Mouse (Mus musculus): ENCODE data around the gene Tcp11l2.

Tcp11l2 gene

DNA sequence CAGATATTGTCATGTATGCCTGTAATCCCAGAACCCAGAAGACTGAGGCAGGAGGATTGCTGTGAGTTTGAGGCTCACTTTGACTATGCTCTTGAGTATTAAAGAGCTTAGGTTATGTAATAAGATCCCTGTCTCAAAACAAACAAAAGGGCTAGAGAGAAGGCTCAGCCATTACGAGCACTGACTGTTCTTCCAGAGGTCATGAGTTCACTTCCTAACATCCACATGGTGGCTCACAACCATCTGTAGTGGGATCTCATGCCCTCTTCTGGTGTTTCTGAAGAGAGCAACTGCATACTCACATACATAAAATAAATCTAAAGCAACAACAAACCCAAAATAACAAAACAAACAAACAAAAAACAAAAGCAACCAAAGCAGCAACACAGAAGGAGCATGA is 21.7 kb downstream of the Tcp11l2 start:
- no peak for DNase-seq (ENCODE audit: low read depth, low spot score)

DNA sequence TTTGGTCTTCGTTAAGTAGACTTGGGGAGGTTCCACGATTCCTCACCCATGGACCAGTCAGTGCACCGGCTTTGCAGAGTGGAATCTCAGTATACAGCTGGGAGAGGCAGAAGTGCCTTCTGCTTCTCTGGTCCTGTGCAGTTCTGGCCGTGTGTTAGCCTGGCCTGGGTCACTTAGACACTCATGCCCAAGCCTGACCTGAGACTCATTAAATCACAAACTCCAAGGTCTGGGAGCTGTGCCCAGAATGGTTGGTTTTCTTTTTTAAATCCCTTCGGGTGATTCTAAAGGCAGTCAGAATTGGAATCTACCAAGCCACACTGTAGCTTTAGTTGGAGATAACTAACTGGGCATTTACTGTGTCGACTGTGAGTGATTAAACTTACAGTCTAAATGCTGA is 23.7 kb downstream of the Tcp11l2 start:
- no peak for DNase-seq (ENCODE audit: low read depth, low spot score)

DNA sequence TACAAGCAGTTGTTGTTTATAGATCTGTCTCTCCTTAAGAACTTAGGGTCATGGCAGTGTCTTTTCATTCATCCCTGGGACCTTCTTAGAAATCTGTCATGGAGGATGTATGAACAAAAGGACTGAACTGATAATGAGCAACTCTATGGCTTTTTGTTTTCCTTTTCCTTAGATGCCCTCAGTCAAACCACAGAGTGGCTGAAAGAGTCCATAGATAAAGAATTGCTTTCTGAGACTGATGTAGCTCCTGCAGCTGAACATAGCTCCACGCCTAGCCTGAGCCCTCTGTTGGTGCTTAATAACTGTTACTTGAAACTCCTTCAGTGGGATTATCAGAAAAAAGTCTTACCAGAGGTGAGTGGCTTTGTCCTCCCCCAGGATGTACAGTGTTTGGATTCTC is 27.9 kb downstream of the Tcp11l2 start:
- DNase-seq (ENCODE audit: low read depth, low spot score) = no peak

DNA sequence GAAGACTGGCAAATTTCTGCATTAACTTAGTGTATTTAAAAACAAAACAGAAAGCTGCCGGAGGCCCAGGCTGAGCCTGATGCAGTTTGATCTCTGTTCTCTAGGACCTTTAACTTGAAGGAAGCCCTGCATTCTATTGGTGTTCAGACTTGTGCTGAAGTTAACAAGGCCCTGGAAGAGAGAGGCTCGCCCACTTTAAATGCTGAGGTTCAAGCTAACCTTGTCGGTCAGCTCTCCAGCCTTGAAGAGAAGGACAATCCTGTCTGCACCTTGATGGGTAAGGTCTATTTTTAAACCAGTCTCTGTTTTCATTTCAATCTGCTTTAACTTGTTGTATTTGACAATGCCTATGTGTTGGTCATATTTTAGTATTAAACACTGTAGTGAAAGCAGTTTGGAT is 31.9 kb downstream of the Tcp11l2 start:
- no peak for DNase-seq (ENCODE audit: low read depth, low spot score)

DNA sequence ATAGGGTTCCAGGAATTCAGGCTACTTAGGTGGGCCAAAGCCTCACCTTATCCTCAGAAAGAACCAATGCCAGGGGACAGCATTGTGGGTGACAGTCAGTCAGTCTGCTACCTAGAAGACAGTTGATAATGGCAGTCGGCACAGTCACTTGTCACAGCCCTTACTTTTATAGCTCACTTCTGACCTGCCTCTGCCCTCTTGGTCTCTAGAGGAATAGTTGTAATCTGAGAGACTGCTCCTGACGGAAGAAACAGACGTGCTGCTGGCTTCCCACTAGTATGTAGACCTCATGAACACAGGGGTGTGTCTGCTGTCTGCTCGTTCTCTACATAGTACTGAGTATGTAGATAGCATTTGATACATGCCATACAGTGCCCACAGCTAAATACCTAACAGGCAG is 33.9 kb downstream of the Tcp11l2 start:
- DNase-seq (ENCODE audit: low read depth, low spot score) = no peak

DNA sequence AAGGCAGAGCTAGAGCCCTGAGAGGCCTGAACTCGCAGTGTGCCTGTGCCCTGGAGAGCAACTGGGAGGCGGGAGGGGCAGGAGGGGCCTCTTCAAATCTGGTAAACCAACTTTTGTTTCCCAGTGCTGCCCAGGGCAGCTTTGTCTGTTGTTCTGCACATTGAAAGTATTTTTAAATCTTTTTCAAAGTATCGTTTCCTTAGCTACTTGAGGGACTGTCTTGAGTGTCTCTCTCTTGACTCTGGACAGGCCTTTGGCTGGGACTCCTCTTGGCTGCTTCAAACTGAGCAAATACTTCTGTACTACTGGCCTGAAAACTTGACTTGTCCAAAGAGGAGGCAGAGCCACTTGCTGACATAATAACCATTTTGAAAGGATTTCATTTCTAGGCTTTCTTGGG is 34.4 kb downstream of the Tcp11l2 start:
- no peak for DNase-seq (ENCODE audit: low read depth, low spot score)

DNA sequence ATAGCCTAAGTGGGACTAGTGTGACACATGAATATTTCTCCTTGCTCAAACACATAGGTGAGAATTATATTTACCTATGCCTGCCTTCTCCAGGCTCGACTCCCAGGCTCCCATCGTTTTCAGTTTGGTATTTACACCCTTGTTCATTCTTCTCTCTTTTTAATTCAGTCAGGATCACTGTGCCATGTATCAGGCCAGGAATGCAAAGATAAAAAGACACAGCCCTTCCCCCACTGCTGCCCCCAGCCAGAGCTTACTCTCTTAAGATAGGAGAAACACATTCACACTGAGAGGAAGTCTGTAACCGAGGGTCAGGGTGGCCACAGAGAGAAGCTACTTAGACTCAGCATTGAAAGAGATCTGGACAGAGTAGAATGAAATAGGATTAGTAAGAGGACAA is 35.2 kb downstream of the Tcp11l2 start:
- DNase-seq (ENCODE audit: low read depth, low spot score) = no peak

DNA sequence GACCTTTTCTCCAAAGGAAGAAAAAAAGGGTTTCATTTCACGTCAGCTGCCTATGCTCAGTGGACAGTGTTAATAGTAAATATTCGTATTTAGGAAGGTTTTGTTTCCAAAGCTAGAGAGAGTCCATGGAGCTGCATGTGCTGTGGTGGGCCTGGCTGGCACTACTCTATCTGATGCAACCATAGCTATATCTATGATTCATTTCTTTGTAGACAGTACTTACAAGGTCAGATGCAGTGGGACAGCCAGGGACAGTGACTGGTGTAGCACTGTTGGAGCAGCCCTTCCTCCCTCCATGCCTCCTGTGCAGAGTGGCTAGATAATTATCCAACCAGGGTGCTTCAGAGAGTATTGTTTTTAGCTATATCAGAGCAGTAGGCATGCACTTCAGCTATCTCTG is 35.9 kb downstream of the Tcp11l2 start:
- no peak for DNase-seq (ENCODE audit: low read depth, low spot score)

DNA sequence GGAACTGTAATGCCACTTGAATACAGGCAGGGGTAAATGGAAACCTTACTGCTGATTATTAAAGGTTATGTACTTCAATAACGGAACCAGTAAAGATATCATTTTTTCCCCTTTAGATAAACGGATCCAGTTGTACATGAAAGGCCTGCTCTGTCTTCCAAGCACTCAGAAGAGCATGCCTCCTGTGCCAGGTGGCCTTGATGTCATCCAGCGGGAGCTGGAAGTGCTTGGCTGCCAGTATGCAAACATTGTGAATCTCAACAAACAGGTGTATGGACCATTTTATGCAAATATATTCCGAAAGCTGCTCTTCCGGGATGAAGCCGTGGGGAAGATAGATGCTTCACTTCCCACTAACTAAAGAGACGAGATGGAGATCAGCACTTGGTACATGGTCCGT is 36.9 kb downstream of the Tcp11l2 start:
- no peak for DNase-seq (ENCODE audit: low read depth, low spot score)

DNA sequence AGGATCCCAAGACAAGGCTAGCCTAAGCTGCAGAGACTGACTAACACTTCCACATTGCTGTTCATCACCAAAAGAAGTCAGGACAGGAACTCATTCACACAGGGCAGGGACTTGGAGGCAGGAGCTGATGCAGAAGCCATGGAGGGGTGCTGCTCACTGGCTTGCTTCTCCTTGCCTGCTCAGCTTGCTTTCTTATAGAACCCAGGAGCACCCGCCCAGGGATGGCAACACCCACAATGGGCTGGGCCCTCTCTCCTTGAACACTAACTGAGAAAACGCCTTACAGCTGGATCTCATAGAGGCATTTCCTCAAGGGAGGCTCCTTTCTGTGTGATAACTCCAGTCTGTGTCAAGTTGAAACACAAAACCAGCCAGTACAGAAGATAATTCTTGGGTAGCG is 38.6 kb downstream of the Tcp11l2 start:
- DNase-seq (ENCODE audit: low read depth, low spot score) = no peak

DNA sequence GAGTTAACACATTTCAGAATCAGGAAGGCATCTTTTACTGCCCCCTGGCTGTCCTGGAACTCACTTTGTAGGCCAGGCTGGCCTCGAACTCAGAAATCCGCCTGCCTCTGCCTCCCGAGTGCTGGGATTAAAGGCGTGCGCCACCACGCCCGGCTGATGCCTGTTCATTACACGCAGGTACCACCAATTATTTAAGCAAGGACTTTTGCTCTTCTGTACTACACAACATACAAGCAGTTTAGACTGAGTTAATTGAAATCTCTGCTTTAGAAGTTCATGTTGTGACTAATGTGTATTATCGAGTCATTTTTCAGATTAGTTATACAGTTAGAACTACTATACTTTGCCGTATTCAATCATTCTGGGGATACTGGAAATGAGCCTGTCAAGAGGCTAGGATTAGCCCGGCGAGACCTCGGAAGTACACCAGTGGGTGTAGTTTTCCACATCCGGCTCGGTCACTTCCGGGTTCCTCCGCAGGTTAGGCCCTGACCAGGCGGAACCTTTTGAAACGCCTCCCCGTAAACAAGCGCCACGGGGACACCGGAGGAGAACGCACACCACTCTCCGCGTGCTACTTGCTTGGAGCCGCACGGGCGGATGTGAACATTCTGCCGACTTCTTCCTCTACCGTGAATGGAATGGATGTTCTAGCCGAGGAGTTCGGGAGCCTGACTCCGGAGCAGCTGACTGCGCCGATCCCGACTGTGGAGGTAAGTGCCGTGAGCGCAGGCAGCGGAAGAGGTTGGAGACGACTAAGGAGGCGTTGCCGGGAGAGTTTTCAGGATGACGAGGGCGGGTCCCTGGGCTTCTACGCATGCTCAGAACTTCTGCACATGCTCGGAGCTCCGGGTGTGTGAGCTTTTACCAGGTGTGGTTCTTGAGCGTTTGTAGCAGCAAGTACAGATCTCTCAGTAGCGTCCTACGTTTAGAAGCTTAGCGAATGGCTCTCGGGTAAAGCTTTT is 45.7 kb downstream of the Tcp11l2 start, which contains the start of gene Polr3b:
Polr3b (plus strand) TSS at position 467 of the 965 bp plus-strand sequence.
- peak; percentile 96 for DNase-seq (ENCODE audit: low read depth, low spot score)

DNA sequence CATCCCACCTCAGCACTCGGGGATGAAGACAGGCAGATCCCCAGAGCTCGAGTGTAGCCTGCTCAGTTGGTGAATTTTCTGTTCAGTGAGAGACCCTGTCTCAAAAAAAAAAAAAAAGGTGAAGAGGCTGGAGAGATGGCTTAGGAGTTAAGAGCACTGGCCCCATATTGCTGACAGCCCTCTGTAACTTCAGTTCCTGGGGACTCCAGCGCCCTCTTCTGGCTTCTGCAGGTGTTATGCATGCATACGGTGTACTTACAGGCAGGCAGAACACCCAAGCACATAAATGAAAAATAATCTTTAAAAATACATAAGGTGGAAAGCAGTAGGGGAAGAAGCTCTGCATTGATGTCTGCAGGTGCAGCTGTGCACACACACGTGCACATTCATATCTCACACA is 54.8 kb downstream of the Tcp11l2 start:
- DNase-seq (ENCODE audit: low read depth, low spot score) = peak; percentile 59

DNA sequence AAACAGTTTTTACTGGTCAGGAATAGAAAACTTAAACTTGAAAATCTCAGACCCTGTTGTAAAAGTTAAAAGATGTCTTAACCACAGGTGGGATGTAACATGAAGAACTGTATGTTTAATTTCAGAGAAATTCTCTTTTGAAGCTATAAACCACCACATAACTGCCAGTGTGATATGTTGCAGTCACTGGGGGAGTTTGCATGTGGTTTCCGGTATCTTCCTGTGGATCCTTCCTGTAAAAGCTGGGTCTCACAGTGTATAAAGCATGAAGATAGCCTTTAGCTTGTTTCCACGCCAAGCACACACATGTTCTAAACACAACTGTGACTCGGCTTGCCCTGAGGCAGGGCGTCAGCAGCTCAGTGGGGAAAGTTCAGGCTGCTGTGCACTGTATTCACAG is 55.6 kb downstream of the Tcp11l2 start:
- DNase-seq (ENCODE audit: low read depth, low spot score) = no peak

DNA sequence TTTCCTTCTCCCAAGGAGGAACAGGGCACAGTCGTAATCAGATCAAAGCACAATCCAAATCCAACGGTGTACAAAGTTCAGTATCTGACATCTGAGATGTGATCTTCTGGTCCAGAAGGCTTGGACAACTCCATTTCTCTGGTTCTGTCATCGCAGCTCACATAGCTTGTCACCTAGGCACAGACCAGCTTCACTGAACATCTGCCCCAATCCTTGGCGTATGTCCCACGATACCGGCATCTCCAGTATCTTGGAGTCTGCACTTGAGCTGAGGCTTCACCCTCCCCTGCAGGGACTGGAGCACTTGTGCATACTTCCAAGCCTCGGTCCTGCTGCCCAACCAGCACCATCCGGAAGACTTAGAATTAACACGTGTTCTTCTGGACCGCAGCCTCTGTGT is 60.2 kb downstream of the Tcp11l2 start:
- no peak for DNase-seq (ENCODE audit: low read depth, low spot score)

DNA sequence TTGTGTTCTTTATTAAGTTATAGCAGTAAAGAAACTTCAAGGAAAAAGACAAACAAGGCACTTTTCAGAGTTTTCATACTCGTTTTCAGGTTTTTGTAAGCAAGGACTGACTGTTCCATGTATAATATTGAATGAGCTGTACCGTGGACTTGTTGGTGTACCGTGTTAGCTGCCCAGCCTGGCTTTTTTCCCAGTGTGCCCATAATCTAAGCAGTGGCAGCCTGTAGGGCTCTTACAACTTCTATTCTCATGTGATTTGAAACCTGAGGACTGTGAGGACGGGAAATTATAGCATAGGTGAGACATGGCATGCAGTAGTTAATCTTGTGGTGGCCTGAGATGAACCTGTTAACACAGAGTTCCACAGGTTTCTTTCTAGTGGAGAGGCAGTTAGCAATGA is 62.0 kb downstream of the Tcp11l2 start:
- no peak for DNase-seq (ENCODE audit: low read depth, low spot score)

DNA sequence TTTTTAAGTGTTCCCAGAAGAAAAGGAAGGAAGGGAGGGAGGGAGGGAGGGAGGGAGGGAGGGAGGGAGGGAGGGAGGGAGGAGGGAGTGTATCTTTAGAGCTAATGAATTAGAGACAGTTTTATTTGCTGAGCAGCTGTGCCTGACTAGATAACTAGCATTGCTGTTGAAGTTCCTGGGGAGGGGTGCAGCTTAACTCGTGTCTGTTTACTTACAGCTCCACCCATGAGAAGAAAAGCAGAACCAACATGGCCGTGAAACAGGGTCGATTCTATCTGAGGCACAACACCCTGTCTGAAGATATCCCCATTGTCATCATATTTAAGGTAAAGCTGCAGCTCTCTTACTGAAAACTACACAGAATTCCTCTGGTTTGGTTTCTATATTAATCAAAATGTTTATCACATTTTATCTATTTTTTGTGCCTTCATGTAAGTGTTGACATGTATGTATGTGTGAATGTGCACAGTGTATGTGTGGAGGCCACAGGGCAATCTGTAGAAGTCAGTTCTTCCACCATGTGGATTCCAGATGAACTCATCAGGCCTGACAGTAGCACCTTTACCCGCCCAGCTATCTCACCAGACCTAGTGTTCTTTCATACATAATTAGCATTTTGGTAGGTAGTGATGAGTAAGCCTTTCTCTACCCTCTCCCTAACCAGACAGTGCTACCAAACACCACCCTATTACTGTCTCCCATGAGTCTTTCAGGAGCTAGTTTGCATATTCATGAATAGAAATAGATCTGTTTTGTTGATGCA is 63.3 kb downstream of the Tcp11l2 start:
- no peak for DNase-seq (ENCODE audit: low read depth, low spot score)

DNA sequence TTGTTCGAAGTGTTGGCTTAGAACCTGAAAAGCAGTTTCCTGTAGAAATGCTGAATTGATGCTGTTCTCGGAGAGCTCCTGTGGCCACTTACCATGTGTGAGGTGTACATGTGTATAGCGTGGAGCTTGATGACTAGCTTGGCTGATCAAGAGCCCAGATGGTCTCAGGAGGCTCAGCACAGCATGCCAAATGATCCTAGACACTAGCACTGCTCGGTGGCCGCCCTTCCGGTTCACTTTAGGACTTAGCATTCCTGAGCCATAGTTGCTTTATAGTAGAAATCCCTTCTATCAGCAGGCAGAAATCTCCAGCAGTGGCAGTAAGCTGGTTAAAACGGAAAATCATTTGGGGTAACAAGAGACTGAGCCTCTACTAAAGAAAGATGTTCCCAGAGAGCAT is 64.4 kb downstream of the Tcp11l2 start:
- no peak for DNase-seq (ENCODE audit: low read depth, low spot score)

DNA sequence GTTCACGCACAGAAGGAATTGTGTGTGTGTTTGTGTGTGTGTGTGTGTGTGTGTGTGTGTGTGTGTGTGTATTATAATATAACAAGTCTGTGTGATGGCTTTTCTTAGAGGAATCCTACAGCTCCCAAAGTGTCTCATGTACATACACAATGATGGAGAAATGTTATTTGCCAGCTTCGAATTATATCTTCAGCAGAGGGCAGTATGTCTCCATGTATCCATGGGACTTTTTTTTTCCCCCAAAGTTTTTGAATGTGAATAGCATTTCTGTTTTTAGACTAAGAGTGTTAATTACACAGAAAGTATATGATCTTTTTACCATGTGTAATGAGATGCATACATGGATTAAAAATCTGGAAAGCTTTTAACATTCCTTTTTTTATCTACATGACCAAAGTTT is 65.2 kb downstream of the Tcp11l2 start:
- DNase-seq (ENCODE audit: low read depth, low spot score) = peak; percentile 32

DNA sequence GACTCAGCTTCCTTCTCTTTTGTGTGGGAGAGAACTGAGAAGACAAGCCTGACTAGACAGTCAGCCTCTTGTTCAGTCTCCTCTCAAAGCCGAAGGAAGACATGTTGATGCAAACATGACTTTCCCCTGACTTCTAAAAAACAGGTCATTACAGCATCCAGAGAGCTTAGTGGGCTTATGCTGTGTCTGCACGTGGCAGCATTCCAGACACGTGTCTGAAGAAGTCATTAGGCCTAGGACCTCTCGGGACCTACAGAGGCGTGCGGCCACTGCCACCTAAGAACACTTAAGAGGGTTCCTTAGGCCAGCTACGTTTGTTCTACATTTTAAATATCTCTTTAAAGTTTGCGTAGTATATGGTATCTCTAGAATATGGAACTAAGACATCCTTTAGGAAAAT is 69.5 kb downstream of the Tcp11l2 start:
- DNase-seq (ENCODE audit: low read depth, low spot score) = no peak

DNA sequence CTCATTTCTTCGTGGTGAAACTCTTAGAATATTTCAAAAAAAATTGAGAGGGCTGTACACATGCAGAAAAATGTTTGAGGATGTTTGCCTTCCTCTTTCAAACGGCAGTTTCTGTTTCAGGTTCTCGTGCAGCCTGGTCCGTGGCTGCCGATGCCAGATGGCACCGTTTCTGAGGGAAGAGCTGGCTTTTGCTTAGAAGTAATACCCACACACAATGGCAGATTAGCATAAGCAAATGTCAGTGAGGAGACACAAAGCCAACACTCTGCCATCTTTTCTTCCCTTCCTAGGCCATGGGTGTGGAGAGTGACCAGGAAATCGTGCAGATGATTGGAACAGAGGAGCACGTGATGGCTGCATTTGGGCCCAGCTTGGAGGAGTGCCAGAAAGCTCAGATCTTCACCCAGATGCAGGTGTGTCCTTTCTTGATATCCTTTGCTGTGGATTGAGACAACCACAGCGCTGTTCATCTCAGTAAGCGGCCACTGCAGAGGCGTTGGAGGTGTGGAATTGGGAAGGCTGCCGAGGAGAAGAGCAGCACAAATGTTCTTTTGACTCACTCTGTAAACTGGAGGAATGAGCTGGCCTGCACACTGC is 70.2 kb downstream of the Tcp11l2 start:
- no peak for DNase-seq (ENCODE audit: low read depth, low spot score)

DNA sequence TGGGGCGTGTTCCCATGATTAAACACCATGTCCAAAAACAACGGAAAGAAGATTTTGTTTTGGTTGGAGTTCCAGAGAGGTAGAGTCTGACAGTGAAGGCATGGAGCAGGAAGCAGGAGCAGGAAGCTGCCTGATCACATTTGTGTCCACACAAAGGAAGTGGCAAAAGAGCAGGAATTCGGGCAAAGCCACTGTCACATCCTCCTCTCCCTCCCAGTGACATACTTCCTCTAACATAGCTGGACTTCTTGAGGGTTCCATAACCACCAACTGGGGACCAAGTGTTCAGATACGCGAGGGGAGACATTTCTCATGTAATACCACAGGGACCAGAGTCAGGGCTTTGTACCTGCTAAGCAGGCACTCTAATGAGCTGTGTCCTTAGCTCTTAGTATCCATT is 70.8 kb downstream of the Tcp11l2 start:
- no peak for DNase-seq (ENCODE audit: low read depth, low spot score)

DNA sequence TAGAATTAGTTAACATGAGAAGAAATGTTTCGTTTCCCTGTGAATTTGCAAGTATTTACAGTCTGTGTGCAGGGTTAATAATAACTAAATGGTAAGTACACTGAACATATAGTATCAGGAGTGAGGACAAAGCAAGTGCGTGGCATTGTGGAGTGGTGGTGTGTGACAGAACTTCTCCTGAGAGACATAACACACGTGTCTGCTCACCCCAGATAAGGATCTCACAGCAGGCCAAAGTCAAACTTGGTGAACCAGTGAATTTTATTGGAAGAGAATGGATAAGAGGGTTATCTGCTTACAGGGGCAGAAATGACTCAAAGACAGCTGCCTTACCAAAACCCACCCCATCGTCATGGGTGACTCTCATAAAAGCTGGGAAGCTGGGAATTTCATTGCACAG is 72.5 kb downstream of the Tcp11l2 start:
- DNase-seq (ENCODE audit: low read depth, low spot score) = no peak
